Mouse (Mus musculus) telencephalon, adult 2 months (tissue): ENCODE results near the gene Slc7a4.
"Not testable (repeated sequence)": the region's sequence is repeated elsewhere in the genome, so short reads cannot be mapped to it uniquely, and the experiment has no call there.

Experiments used
- DNase-seq: peaks from one replicate; pipeline ENCODE4 v3.0.0-alpha.2; 2011; ENCODE audit warnings: low read depth, low spot score

Gene Slc7a4

GRCm38 (mm10) chr16:17561751-17562208, 21.2 kb downstream of the Slc7a4 start, which contains the start of gene P2rx6:
P2rx6 (plus strand) TSS chr16:17561885.
- no peak for DNase-seq

GRCm38 (mm10) chr16:17561128-17561750, 21.8 kb downstream of the Slc7a4 start, which contains the start of gene Lrrc74b:
Lrrc74b (minus strand) TSS chr16:17561247.
- no peak for DNase-seq

GRCm38 (mm10) chr16:17559396-17560027, 23.5 kb downstream of the Slc7a4 start:
- no peak for DNase-seq

GRCm38 (mm10) chr16:17558811-17559210, 24.2 kb downstream of the Slc7a4 start:
- DNase-seq: no peak

GRCm38 (mm10) chr16:17557947-17558480, 25.0 kb downstream of the Slc7a4 start:
- no peak for DNase-seq

- peak; percentile 74 for DNase-seq
Measured at GRCm38 (mm10) chr16:17556907-17557306, 26.1 kb downstream of the Slc7a4 start.

- DNase-seq: no peak
Measured at GRCm38 (mm10) chr16:17556180-17556579, 26.8 kb downstream of the Slc7a4 start.

GRCm38 (mm10) chr16:17554702-17555101, 28.3 kb downstream of the Slc7a4 start:
- not testable (repeated sequence) for DNase-seq

GRCm38 (mm10) chr16:17553910-17554685, 28.9 kb downstream of the Slc7a4 start:
- no peak for DNase-seq

- no peak for DNase-seq
Measured at GRCm38 (mm10) chr16:17552837-17553236, 30.2 kb downstream of the Slc7a4 start.

GRCm38 (mm10) chr16:17542632-17543031, 40.4 kb downstream of the Slc7a4 start:
- DNase-seq: peak; percentile 82

- DNase-seq: no peak
Measured at GRCm38 (mm10) chr16:17536584-17536983, 46.4 kb downstream of the Slc7a4 start.

- no peak for DNase-seq
Measured at GRCm38 (mm10) chr16:17532676-17533329, 50.2 kb downstream of the Slc7a4 start.

GRCm38 (mm10) chr16:17532271-17532670, 50.7 kb downstream of the Slc7a4 start:
- DNase-seq: no peak

GRCm38 (mm10) chr16:17530640-17531288, 52.2 kb downstream of the Slc7a4 start, which contains the start of gene Thap7:
Thap7 (minus strand) TSS chr16:17531136.
- peak; percentile 95 for DNase-seq

- no peak for DNase-seq
Measured at GRCm38 (mm10) chr16:17529981-17530586, 52.9 kb downstream of the Slc7a4 start.

- DNase-seq: no peak
Measured at GRCm38 (mm10) chr16:17528276-17528675, 54.7 kb downstream of the Slc7a4 start.

- no peak for DNase-seq
Measured at GRCm38 (mm10) chr16:17527606-17528005, 55.4 kb downstream of the Slc7a4 start.

GRCm38 (mm10) chr16:17526223-17526622, 56.8 kb downstream of the Slc7a4 start:
- no peak for DNase-seq

- DNase-seq: no peak
Measured at GRCm38 (mm10) chr16:17525524-17525923, 57.5 kb downstream of the Slc7a4 start.
